Mouse (Mus musculus) granulocyte monocyte progenitor cell, adult 5-6 weeks (primary cell): ENCODE data around the gene Cmss1. TPM values are rescaled to one million over a fixed set of nuclear protein-coding genes. Genes with fewer than 3 reads are reported as not detected.

Source experiments
- ATAC-seq: replicated peaks from 2 replicates; pipeline ENCODE4 v1.8.0; 2016; ENCODE audit warnings: mild to moderate bottlenecking, moderate TSS enrichment, inconsistent platforms; ENCODE audit not compliant: poor library complexity, severe bottlenecking
- total RNA-seq, 2 experiments: library from RNA; stranded (forward) in 1 of 2; stranded (reverse) in 1 of 2; fragments of 200-712, 200-1000 nt in 1 of 2; fragments of >200 nt in 1 of 2; fragmentation: Nextera tagmentation in 1 of 2; gene quantifications; 2 replicates each; pipeline ENCODE4 v1.2.3; 2014 to 2017

The Cmss1 gene
- total RNA-seq (2014; fragmentation: Nextera tagmentation) (42.6 and 48.7 TPM in 2 replicates), total RNA-seq (2017) (72.4 and 82.6 TPM in 2 replicates)

- ATAC-seq = peak; percentile 90
Measured at GRCm38 (mm10) chr16:57606444-57607227, at the start of gene Cmss1. Cmss1 (minus strand) TSS chr16:57606864.

GRCm38 (mm10) chr16:57649888-57650287, 43.2 kb upstream of the Cmss1 start:
- no peak for ATAC-seq

GRCm38 (mm10) chr16:57641346-57641885, 34.8 kb upstream of the Cmss1 start:
- peak; percentile 53 for ATAC-seq

GRCm38 (mm10) chr16:57634766-57635165, 28.1 kb upstream of the Cmss1 start:
- ATAC-seq = no peak

- peak; percentile 92 for ATAC-seq
Measured at GRCm38 (mm10) chr16:57634191-57634590, 27.5 kb upstream of the Cmss1 start.

- ATAC-seq = peak; percentile 64
Measured at GRCm38 (mm10) chr16:57611768-57612167, 5.1 kb upstream of the Cmss1 start.

- ATAC-seq = no peak
Measured at GRCm38 (mm10) chr16:57601031-57601430, 5.6 kb downstream of the Cmss1 start.

- no peak for ATAC-seq
Measured at GRCm38 (mm10) chr16:57597295-57597957, 9.2 kb downstream of the Cmss1 start.

- ATAC-seq = peak; percentile 96
Measured at GRCm38 (mm10) chr16:57593422-57594157, 13.1 kb downstream of the Cmss1 start.

GRCm38 (mm10) chr16:57585201-57585600, 21.5 kb downstream of the Cmss1 start:
- no peak for ATAC-seq

GRCm38 (mm10) chr16:57582008-57582407, 24.7 kb downstream of the Cmss1 start:
- no peak for ATAC-seq

- peak; percentile 98 for ATAC-seq
Measured at GRCm38 (mm10) chr16:57580041-57580440, 26.6 kb downstream of the Cmss1 start.

GRCm38 (mm10) chr16:57577519-57577918, 29.1 kb downstream of the Cmss1 start:
- no peak for ATAC-seq

- ATAC-seq = no peak
Measured at GRCm38 (mm10) chr16:57575764-57576388, 30.8 kb downstream of the Cmss1 start.

- no peak for ATAC-seq
Measured at GRCm38 (mm10) chr16:57573831-57574230, 32.8 kb downstream of the Cmss1 start.

- no peak; the same call in 1 of the 2 replicates for ATAC-seq
Measured at GRCm38 (mm10) chr16:57570789-57571311, 35.8 kb downstream of the Cmss1 start.

- peak; percentile 53 for ATAC-seq
Measured at GRCm38 (mm10) chr16:57568648-57569404, 37.8 kb downstream of the Cmss1 start.

GRCm38 (mm10) chr16:57566215-57566614, 40.4 kb downstream of the Cmss1 start:
- ATAC-seq = no peak

- no peak for ATAC-seq
Measured at GRCm38 (mm10) chr16:57564807-57565206, 41.9 kb downstream of the Cmss1 start.
